Mouse (Mus musculus): ENCODE measurements around the gene Tmem50a. TPM values are rescaled to one million over a fixed set of nuclear protein-coding genes. Genes with fewer than 3 reads are reported as not detected.
A peak's percentile ranks its signal among the peaks of the same experiment; 100 is the strongest.

Tmem50a gene
- polyA plus RNA-seq, 1 experiment, result 77.1 TPM

- 80% methylated on average over 5 of the region's 5 CpGs for WGBS
- DNase-seq (ENCODE audit: low read depth, low spot score), result no peak
These were observed 58.8 kb downstream of the Tmem50a start for GRCm38 (mm10) chr4:134856056-134856455.

- 67% methylated on average over 3 of the region's 3 CpGs for WGBS
- DNase-seq (ENCODE audit: low read depth, low spot score), result no peak
These were observed 59.5 kb downstream of the Tmem50a start for GRCm38 (mm10) chr4:134855371-134855770.

GRCm38 (mm10) chr4:134853637-134854485 is 61.0 kb downstream of the Tmem50a start:
- peak; percentile 45 for DNase-seq (ENCODE audit: low read depth, low spot score)
- under 1% methylated on average over 91 of the region's 91 CpGs for WGBS

GRCm38 (mm10) chr4:134853259-134853636 is 61.6 kb downstream of the Tmem50a start, which contains the start of gene Maco1:
Maco1 (minus strand) TSS chr4:134853345.
- DNase-seq (ENCODE audit: low read depth, low spot score), result peak; percentile 98
- WGBS, result under 1% methylated on average over 38 of the region's 38 CpGs

- 1% methylated on average over 96 of the region's 106 CpGs for WGBS
- no peak for DNase-seq (ENCODE audit: low read depth, low spot score)
These were observed 62.2 kb downstream of the Tmem50a start for GRCm38 (mm10) chr4:134852438-134853255.

GRCm38 (mm10) chr4:134851876-134852275 is 62.9 kb downstream of the Tmem50a start:
- no peak for DNase-seq (ENCODE audit: low read depth, low spot score)
- WGBS, result 11% methylated on average over 14 of the region's 14 CpGs

- DNase-seq (ENCODE audit: low read depth, low spot score), result no peak
- 67% methylated on average over 2 of the region's 2 CpGs for WGBS
These were observed 63.6 kb downstream of the Tmem50a start for GRCm38 (mm10) chr4:134851236-134851635.

GRCm38 (mm10) chr4:134850551-134850950 is 64.3 kb downstream of the Tmem50a start:
- 76% methylated on average over 4 of the region's 4 CpGs for WGBS
- DNase-seq (ENCODE audit: low read depth, low spot score), result no peak

Other genes with a start within 250 kb of the Tmem50a start
- gene Man1c1, start 210.7 kb downstream of the Tmem50a start, polyA plus RNA-seq (2012; rRNA removed), result 2.3 and 3.2 TPM in 2 replicates
- gene Ldlrap1, start 147.0 kb downstream of the Tmem50a start, polyA plus RNA-seq (2012; rRNA removed), result 7.3 and 9.3 TPM in 2 replicates
- gene Maco1, start 61.7 kb downstream of the Tmem50a start, polyA plus RNA-seq (2012; rRNA removed), result 5.3 and 7.5 TPM in 2 replicates
- gene Rhd, start 50.5 kb downstream of the Tmem50a start, polyA plus RNA-seq (2012; rRNA removed), result 0.32 TPM in 1 of 2 replicates, not detected in the other
- gene Rsrp1, start 8.6 kb upstream of the Tmem50a start, polyA plus RNA-seq (2012; rRNA removed), result 221 and 379 TPM in 2 replicates
- gene Syf2, start 15.9 kb upstream of the Tmem50a start, polyA plus RNA-seq (2012; rRNA removed), result 20.1 and 21.8 TPM in 2 replicates
- 2.5 and 3.0 TPM in 2 replicates for gene Runx3, start 205.6 kb upstream of the Tmem50a start, polyA plus RNA-seq (2012; rRNA removed)

Measured in large intestine, adult 2 months (tissue).